Mouse (Mus musculus): ENCODE data around the gene Psd. TPM values are rescaled to one million over a fixed set of nuclear protein-coding genes. Genes with fewer than 3 reads are reported as not detected.

The Psd gene
- polyA plus RNA-seq, 1 experiment = 30.1 TPM

DNA sequence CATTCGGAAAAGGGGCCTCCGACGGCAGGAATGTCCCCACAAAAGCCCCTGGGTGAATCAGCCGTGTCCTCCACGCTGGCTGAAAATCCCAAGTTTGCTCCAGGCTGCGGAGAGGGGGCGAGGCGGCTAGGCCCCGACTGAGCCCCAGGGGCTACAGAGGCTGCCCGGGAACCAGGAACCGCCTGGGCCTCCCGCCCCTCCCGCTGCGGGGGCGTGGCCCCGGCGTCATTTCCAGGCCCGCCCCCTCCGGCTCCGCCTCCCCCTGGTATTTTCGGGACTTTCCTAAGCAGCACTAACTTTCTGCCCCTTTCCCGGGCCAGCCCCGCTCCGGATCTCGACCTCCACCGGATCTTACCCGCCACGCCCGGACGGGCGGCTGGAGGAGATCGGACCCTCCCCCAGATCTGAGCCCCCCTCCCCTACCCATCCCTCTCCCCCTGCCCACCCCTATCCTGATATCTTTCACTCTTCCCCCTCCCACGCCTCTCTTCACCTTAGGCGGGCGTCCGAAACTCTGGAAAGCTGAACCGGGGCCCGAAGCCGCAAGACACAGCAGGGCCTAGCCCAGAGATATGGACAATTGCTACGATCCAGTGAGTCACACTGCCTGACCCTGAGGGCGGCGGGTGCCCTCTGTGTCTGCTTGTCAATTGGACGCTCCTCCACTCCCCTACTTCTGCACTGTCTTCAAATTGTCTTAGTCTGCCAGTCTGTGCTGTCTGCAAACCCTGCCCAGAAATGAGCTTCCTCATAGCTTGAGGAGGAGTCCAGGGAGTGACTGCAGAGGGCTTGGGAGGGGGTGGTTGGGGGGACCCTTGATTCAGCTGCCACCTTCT, 21.3 kb downstream of the Psd start:
- Histone ChIP-seq H3K4me3 (ENCODE audit: low read depth, low read length) (peak overlapping the region; percentile 77), H3K36me3 (ENCODE audit: control insufficient read depth, insufficient read depth, low read length) (peaks cover 28% of the 10 kb centered on the region), H3K4me1 (ENCODE audit: control insufficient read depth, insufficient read depth, insufficient read length, low read length) (peaks cover 9% of the 10 kb centered on the region), H3K27ac (ENCODE audit: insufficient read depth, low read depth, low read length) (peak overlapping the region; percentile 98), H3K27me3 (ENCODE audit: control insufficient read depth, insufficient read depth, low read length) (no peaks in the 10 kb centered on the region)
- WGBS = under 1% methylated on average over 42 of the region's 43 CpGs
- no peak for TF ChIP-seq CTCF (IDR thresholded peaks at IDR 0.05; ENCODE audit: extremely low read depth, insufficient read length, insufficient replicate concordance, low read depth, low read length)
- TF ChIP-seq POLR2A (IDR thresholded peaks at IDR 0.05; ENCODE audit: low read depth, low read length) = peak; percentile 85; the same call in 1 of the 2 replicates

DNA sequence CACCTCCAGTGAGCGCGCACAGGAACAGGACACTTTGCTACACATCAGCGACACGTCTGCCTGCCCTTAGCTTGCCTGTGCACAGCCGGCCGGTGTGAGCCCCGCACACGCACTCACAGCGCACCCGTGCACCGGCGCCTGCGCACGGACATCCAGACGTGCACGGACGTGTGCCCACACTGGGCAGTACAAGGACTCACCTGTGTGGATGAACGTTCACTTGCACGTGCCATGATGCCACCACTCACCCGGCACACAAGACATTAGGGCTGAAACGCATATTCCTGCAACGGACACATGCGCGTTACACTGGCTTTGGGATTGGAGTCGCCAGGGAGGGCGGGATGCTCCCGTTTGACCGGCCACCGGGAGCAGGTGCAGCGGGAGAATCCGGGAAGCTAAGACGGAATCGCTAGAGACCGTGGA, 22.0 kb downstream of the Psd start:
- Histone ChIP-seq H3K4me1 (ENCODE audit: control insufficient read depth, insufficient read depth, insufficient read length, low read length) (peaks cover 9% of the 10 kb centered on the region), H3K4me3 (ENCODE audit: low read depth, low read length) (peak overlapping the region; percentile 77), H3K36me3 (ENCODE audit: control insufficient read depth, insufficient read depth, low read length) (peaks cover 21% of the 10 kb centered on the region), H3K27me3 (ENCODE audit: control insufficient read depth, insufficient read depth, low read length) (no peaks in the 10 kb centered on the region), H3K27ac (ENCODE audit: insufficient read depth, low read depth, low read length) (peak overlapping the region; percentile 98)
- TF ChIP-seq CTCF (IDR thresholded peaks at IDR 0.05; ENCODE audit: extremely low read depth, insufficient read length, insufficient replicate concordance, low read depth, low read length) (no peak), POLR2A (IDR thresholded peaks at IDR 0.05; ENCODE audit: low read depth, low read length) (no peak)
- under 1% methylated on average over 34 of the region's 34 CpGs for WGBS

DNA sequence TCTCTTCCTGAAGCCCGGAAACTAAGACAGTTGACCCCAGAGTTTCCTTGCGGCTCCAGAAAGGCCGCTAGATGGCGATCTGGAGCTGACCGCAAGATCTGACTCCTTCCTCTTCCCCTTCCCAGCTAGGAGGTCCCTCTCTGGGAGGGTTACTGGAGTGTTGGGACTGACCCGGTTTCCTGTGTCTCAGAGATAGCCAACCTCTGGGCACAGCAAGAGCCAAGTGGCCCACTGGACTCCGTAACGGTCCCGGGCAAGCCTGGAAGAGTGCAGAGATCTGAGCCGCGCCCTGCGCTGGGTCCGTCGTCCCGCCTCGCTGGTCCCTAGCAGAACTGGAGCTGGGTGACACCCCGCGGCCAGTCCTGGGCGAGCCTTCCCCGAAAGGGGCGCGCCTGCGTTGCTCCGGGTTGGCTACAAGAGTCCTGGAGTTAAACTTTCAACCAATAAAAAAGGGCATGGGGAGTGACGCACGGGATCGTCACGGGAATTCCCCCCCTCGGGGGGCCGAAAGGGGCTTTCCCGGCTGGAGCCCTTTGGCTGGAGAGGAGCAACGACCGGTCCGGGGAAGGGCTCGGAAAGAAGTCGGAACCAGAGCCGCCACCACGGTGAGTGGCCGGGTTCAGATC, 22.6 kb downstream of the Psd start, which contains the start of gene Nfkb2:
Gene Nfkb2, plus strand, starts transcription at position 105 of the 626 bp plus-strand sequence.
- H3K27me3 ChIP-seq (ENCODE audit: control insufficient read depth, insufficient read depth, low read length) = no peaks in the 10 kb centered on the region
- H3K36me3 ChIP-seq (ENCODE audit: control insufficient read depth, insufficient read depth, low read length) = peaks cover 15% of the 10 kb centered on the region
- H3K4me3 ChIP-seq (ENCODE audit: low read depth, low read length) = peak within 1 kb of the TSS; percentile 77
- under 1% methylated on average over 39 of the region's 39 CpGs for WGBS
- TF ChIP-seq CTCF (IDR thresholded peaks at IDR 0.05; ENCODE audit: extremely low read depth, insufficient read length, insufficient replicate concordance, low read depth, low read length) (peak; percentile 98), POLR2A (IDR thresholded peaks at IDR 0.05; ENCODE audit: low read depth, low read length) (peak; percentile 90)
- H3K4me1 ChIP-seq (ENCODE audit: control insufficient read depth, insufficient read depth, insufficient read length, low read length) = peaks cover 9% of the 10 kb centered on the region
- peak within 1 kb of the TSS; percentile 98 for H3K27ac ChIP-seq (ENCODE audit: insufficient read depth, low read depth, low read length)

DNA sequence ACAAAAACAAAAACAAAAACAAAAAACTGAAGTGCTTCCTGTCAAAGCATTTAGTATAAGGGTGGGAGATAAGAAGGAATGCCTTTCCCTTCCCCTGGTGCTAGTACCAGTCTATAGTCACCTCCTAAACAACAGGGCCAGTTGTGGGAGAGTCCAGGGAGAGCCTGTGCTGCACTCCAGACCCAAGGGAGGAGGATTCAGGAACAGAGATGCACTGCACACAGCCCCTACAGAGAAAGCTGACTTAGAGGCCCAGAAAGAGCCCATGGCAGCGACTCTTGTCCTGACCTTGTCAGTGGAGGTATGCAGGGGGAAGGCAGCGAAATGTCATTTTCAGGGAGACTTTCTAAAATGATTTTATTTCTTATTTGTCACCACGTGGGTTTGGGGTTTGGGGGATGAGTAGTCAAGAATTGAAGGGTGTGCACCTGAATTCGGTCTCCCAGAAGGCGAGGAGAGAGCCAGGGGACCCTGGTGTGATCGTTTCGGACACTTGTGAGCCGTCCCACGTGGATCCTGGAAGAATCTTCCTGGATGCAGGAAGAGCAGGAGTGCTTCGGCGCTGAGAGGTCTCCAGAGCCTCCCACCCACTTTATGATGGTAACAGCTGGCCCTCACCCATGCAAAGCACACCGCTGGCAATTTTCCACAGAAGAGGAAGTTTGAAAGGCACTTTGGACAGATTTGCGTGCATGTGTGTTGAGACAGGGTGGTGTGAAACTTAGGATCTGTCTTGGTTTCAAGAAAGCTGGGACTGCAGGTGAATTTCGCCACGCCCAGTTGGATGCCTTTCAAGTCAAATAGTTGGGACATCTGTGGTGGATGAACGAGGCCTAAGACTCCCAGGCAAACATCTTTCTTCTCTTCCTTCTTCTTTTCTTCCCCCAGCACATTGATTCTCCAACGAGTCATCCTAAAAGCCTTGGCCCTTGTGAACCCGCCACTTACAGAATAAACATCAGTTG, 23.4 kb downstream of the Psd start:
- Histone ChIP-seq H3K36me3 (ENCODE audit: control insufficient read depth, insufficient read depth, low read length) (peaks cover 13% of the 10 kb centered on the region), H3K4me3 (ENCODE audit: low read depth, low read length) (peak overlapping the region; percentile 77), H3K27me3 (ENCODE audit: control insufficient read depth, insufficient read depth, low read length) (no peaks in the 10 kb centered on the region), H3K4me1 (ENCODE audit: control insufficient read depth, insufficient read depth, insufficient read length, low read length) (peaks cover 5% of the 10 kb centered on the region; the same call in 1 of the 2 replicates), H3K27ac (ENCODE audit: insufficient read depth, low read depth, low read length) (peak overlapping the region; percentile 98)
- WGBS = 33% methylated on average over 18 of the region's 18 CpGs
- no peak for TF ChIP-seq CTCF (IDR thresholded peaks at IDR 0.05; ENCODE audit: extremely low read depth, insufficient read length, insufficient replicate concordance, low read depth, low read length)
- TF ChIP-seq POLR2A (IDR thresholded peaks at IDR 0.05; ENCODE audit: low read depth, low read length) = no peak

DNA sequence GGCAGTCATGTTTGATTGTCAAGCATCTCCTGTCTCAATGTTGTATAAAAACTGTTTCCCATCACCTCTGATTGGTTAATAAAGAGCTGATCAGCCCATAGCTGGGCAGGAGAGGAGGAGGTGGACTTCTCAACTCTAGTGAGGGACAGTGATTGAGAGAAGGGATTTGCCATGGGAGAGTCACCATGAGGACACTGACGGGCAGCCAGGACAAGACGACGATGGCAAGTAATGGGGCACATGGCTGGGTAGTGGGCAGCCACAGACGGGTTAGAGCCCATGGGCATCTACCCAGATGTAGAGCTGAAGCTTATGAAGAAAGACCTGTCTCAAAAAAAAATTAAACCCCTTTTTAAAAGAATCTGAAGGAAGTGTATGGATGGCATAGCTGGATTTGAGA, 24.4 kb downstream of the Psd start:
- Histone ChIP-seq H3K4me1 (ENCODE audit: control insufficient read depth, insufficient read depth, insufficient read length, low read length) (peaks cover 5% of the 10 kb centered on the region; the same call in 1 of the 2 replicates), H3K27me3 (ENCODE audit: control insufficient read depth, insufficient read depth, low read length) (no peaks in the 10 kb centered on the region), H3K4me3 (ENCODE audit: low read depth, low read length) (no peak overlapping the region), H3K36me3 (ENCODE audit: control insufficient read depth, insufficient read depth, low read length) (peaks cover 6% of the 10 kb centered on the region; the same call in 1 of the 2 replicates), H3K27ac (ENCODE audit: insufficient read depth, low read depth, low read length) (no peak overlapping the region)
- WGBS = 95% methylated on average over 4 of the region's 4 CpGs
- no peak for TF ChIP-seq POLR2A (IDR thresholded peaks at IDR 0.05; ENCODE audit: low read depth, low read length)
- TF ChIP-seq CTCF (IDR thresholded peaks at IDR 0.05; ENCODE audit: extremely low read depth, insufficient read length, insufficient replicate concordance, low read depth, low read length) = no peak

DNA sequence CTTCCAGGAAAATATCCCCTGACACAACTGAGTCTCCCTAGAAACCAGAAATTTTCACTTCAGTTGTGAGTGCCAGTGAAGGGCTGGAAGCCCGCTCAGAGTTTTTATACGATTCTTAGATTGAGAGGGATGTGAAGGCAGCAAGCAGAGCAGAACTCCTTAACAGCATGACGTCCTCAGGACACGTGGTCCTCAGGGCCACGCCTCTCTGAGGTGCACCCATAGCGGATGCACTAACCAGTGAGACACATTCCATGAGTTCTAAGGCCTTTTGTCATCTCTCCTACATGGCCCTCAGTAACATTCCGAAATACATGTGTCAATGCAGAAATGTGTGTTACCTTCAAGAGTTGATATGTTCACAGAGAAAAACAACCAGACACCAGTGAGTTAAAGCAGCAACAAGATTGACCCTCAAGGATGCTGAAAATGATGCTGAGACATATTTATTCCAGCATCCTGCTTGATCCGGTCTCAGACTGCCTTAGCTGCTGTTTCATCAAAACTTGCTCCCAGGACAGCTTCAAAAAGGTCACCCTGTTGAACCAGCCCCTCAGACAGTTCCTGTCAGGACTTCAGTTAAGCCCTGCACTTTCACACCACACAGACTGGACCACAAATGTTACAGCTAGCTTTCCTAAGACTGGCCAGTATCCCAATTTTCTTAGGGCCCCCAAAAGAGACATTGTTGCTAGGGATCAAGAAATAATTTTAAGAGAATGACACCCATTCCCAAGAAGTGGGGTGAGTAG, 26.5 kb downstream of the Psd start:
- no peak overlapping the region for H3K27ac ChIP-seq (ENCODE audit: insufficient read depth, low read depth, low read length)
- TF ChIP-seq POLR2A (IDR thresholded peaks at IDR 0.05; ENCODE audit: low read depth, low read length) = no peak
- TF ChIP-seq CTCF (IDR thresholded peaks at IDR 0.05; ENCODE audit: extremely low read depth, insufficient read length, insufficient replicate concordance, low read depth, low read length) = no peak
- no peaks in the 10 kb centered on the region for H3K36me3 ChIP-seq (ENCODE audit: control insufficient read depth, insufficient read depth, low read length)
- 50% methylated on average over 8 of the region's 8 CpGs for WGBS
- no peak overlapping the region for H3K4me3 ChIP-seq (ENCODE audit: low read depth, low read length)
- H3K27me3 ChIP-seq (ENCODE audit: control insufficient read depth, insufficient read depth, low read length) = no peaks in the 10 kb centered on the region
- peaks cover 5% of the 10 kb centered on the region; the same call in 1 of the 2 replicates for H3K4me1 ChIP-seq (ENCODE audit: control insufficient read depth, insufficient read depth, insufficient read length, low read length)
